Mouse (Mus musculus) left cerebral cortex, postnatal 36 days (tissue): ENCODE results near the gene Vasn. TPM values are rescaled to one million over a fixed set of nuclear protein-coding genes. Genes with fewer than 3 reads are reported as not detected.

Experiments
- DNase-seq, 2 experiments: peaks; one replicate each; pipeline ENCODE4 v3.0.0; 2021 to 2022; ENCODE audit warnings: low spot score in 2 of 2, mixed read lengths in 1 of 2
- intact Hi-C: fragments of 180-260 bp; cut with DNase I; formaldehyde crosslinking; loops from one replicate; pipeline ENCODE4 v1.15.1; 2025
- total RNA-seq, 2 experiments: library from RNA; stranded (reverse); gene quantifications; 2 replicates each; pipeline ENCODE4 v1.2.3; 2021

Vasn gene
- 10 to 100 TPM in 1 of 2 experiments, 1 to 10 TPM in 1; 9.8 to 11.2 TPM for total RNA-seq

DNA sequence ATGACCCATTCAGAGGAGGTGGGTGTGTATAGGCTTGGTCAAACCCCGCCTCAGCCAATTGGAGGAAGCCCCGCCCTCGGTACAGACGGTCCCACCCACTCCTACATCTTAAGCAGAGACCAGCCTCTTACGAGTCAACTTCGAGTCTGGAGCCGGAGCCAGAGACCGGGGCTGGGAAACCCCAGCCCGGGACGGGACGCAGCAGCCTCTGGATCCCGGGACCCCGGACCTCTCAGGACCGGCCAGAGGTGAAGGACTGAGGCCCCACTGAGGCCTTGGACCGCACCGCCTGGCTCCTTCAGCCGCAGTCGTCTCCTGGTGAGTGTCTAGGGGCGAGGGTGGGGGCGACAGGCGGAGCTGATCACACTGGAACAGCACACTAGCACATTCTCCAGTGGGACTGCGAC, at the start of gene Vasn, which contains the start of gene Dnaja3:
Gene Vasn (plus strand): TSS at position 111 of the 407 bp plus-strand sequence.
Gene Dnaja3 (plus strand): TSS at position 159 of the 407 bp plus-strand sequence.
- intact Hi-C loops = no loop called here
- DNase-seq = peak; percentile 76 to 79

DNA sequence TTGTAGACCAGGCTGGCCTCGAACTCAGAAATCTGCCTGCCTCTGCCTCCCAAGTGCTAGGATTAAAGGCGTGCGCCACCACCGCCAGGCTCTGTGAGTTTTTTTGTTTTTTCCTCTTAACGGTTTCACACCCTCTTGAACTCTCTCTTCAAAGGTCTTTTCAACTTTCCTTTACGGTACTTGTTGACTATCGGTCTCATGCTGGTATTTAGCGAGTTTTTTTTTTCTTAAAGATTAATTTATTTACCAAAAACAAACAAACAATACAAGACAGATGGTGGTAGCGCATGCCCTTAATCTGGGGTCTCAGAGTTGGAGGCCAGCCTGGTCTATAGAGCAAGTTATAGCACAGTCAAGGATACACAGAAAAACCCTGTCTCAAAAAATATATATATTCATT, 49.5 kb upstream of the Vasn start:
- no peak for DNase-seq
- intact Hi-C loops = no loop called here

- DNase-seq = no peak
- intact Hi-C loops = no loop called here
Observed at GRCm38 (mm10) chr16:4592909-4593875, 46.5 kb upstream of the Vasn start.

DNA sequence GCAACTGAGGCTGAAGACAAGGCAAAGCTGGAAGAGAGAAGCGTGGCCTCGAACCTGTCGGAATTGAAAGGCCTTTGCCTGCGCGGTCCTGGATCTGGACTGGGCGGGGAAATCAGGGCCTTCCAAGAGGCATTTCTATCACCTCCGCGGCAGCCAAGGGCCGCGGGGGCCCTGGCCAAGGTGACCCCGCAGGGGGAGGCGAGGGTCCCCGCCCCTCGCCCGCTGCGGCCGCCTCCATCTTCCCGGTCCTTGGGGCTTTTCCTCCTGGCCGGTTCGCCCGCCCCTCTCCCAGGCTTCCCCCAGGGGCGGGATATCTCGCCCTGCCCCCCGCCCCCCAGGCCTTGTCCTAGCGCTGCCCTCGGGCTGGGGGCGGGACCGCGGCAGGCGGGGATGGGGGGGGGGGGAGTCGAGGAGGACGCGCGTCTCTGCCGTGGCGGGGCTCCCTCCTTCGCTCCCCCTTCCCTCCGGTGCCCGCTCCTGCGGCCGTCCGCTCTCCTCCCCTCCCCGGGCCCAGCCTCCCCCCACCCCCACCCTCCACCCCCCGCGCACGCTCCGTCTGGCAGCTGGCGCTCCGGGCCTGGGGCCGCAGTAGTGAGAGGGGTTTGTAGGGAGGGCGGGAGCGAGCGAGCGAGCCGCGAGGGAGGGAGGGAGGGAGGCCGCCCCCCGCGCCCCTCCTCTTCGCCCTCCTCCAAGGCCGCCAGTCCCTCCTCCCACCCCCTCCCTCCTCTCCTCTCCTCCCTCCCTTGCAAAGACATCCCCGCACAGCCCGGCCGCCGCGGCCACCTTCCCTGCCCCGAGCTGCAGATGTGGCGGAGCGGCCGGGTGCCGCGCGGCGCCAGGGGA, 45.5 kb upstream of the Vasn start, which contains the start of gene Glis2:
Gene Glis2 (plus strand): TSS at position 743 of the 843 bp plus-strand sequence.
- intact Hi-C loops = no loop called here
- DNase-seq = peak in 1 of 2 experiments; percentile 60

GRCm38 (mm10) chr16:4594814-4595526, 44.8 kb upstream of the Vasn start:
- intact Hi-C loops = no loop called here
- no peak for DNase-seq

DNA sequence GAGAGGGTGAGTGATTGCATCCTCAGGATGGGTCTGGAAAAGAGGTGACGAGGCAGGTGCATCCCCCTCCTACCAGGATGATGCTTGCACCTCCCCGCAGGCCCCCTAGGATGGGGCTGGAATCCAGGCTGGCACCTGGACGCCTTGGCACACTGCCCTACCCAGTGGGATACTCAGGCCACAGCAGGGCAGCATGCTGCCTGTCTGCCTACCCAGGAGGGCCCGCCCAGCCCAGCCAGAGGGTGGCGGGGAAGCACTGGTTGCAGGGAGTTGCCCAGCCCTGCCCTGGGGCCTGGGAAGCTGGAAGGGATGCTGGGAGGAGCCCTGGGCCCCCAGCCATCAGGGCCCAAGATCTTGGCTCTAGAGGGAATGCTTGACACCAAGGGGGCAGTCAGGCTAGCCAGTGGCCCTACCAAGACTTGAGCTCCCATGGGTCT, 44.2 kb upstream of the Vasn start:
- intact Hi-C loops = no loop called here
- DNase-seq = no peak

- intact Hi-C loops = no loop called here
- DNase-seq = no peak
Observed at GRCm38 (mm10) chr16:4596141-4596728, 43.5 kb upstream of the Vasn start.

GRCm38 (mm10) chr16:4596836-4597235, 42.9 kb upstream of the Vasn start:
- no peak for DNase-seq

GRCm38 (mm10) chr16:4597296-4597695, 42.4 kb upstream of the Vasn start:
- DNase-seq = no peak
- intact Hi-C loops = no loop called here

More at GRCm38 (mm10) chr16:4596836-4597235, 42.9 kb upstream of the Vasn start:
- intact Hi-C loops = no loop called here

DNA sequence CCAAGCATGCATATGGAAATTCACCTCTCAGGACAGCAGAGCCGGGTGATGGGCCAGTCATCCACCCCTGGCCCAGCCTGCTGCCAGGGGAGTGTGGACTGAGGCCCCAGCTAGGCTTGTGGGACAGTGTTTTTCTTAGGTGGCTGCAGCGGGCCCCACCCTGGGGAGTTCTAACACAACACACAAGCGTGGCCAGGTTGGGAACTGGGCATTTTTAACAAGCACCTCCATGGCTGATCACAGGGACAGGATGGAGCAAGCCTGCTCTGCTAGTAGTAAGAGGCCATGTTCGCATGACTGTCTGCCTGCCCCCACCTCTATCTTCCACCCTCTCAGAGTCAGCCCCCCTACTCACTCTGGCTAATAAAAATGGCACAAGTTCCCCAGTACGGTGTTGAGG, 41.7 kb upstream of the Vasn start:
- DNase-seq = no peak
- intact Hi-C loops = no loop called here

DNA sequence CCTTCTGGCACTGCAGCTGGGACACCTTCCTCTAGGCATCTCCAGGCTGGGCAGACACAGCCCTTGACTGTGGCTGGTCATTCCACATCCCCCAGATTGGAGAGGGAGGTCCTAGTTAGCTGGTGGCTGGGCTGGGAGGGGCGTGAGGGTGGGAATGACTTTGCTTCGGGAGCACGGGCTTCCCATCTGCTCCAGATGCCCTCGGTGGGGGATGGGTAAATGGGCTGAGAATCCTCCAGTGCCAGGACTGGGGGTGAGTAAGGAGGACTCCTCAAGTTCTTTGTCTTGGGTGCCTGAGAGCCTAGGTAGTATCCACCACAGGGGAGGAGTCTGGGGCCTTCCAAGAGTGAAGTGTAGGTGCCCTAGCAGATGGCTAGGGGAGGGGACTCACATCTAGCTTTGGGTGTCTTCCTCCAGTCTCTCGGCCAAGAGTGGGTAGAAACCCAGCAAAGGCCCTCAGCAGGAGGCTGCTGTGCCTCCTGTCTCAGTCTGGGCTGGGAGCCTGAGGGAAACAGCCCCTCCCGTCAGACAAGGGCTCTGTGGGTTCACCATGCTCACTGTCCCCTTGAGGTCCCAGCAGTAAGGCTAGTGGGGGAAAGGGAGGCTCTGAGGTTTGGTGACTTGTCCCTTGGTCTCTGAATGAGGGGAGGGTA, 40.7 kb upstream of the Vasn start:
- DNase-seq = no peak
- intact Hi-C loops = no loop called here

GRCm38 (mm10) chr16:4599616-4600015, 40.1 kb upstream of the Vasn start:
- intact Hi-C loops = no loop called here
- DNase-seq = no peak

- no peak for DNase-seq
- intact Hi-C loops = no loop called here
Observed at GRCm38 (mm10) chr16:4600701-4601310, 38.9 kb upstream of the Vasn start.

DNA sequence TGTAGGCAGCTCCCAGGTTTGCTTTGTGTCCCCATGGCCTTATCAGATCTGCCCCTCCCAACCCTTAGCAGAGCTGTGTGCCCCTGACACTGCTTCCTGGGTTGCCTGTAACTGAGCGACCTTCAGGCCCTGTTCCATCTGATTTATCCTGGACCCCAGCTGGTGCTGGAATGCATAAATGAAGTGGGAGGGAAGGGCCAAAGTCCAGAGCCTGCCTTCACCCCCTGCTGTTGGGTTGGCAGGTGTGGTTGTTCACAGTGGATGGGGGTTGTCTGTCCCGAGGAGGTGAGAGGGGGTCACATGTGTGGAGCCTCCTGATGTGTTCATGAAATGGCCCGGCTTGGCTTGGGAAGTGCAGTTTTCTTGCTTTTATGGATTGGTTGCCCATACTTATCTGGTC, 37.6 kb upstream of the Vasn start:
- DNase-seq = no peak

GRCm38 (mm10) chr16:4602766-4603452, 36.8 kb upstream of the Vasn start:
- intact Hi-C loops = no loop called here
- DNase-seq = no peak

More for the DNA sequence above, 37.6 kb upstream of the Vasn start:
- intact Hi-C loops = no loop called here

DNA sequence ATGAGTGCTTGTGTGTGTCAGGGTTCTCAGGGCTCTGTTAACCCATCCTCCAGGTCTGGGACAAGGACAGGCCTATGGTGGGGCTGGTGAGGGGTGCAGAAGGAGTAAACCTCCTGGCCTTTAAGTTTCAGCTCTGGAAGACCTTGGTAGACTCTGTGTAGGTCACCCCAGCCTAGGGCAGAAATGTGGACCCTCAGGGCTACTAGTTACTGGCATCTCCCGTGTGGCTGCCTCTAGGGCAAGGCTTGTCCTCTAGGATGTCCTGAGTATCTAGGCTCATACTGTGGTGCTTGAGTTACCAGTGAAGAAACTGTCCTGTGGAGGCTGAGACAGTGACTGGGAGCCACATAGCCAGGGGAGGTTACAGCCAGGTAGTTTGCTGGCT, 36.3 kb upstream of the Vasn start:
- DNase-seq = no peak
- intact Hi-C loops = no loop called here

DNA sequence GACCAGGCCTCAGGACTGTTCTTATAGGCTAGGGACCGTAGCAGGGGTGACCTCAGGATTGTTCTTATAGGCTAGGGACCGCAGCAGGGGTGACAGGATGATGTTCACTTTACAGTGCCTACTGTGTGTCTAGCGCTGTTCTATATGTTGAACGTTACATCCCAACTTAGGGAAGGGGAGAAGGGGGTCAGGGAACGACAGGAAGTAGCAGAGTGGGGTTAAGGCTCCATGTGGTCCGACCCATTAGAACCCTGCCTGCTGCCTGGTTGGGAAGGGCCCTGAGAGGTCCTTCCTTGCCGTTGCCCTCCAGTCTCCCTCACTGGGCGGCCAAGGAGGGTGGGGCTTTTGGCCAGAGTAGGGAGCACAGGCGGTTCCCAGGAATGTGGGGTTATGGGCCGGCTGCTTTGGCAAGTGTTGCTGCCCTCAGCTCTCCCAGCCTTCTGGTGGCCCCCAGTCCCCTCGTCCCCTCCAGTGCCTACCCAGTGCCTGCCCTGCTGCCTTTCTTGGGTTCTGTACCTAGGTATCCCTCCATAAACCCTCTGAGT, 35.4 kb upstream of the Vasn start:
- intact Hi-C loops = no loop called here
- DNase-seq = no peak
